Mouse (Mus musculus) left cerebral cortex, postnatal 10 days (tissue): ENCODE results near the gene Pilrb2. TPM values are rescaled to one million over a fixed set of nuclear protein-coding genes. Genes with fewer than 3 reads are reported as not detected.
"Not testable (repeated sequence)": the region's sequence is repeated elsewhere in the genome, so short reads cannot be mapped to it uniquely, and the experiment has no call there.

ENCODE experiments used
- DNase-seq, 2 experiments: peaks; one replicate each; pipeline ENCODE4 v3.0.0; 2021 to 2022; ENCODE audit warnings: low spot score in 2 of 2, mixed read lengths in 1 of 2; ENCODE audit errors: extremely low spot score in 1 of 2
- intact Hi-C: fragments of 180-260 bp; cut with DNase I; formaldehyde crosslinking; loops from one replicate; pipeline ENCODE4 v1.15.1; 2025
- total RNA-seq, 2 experiments: library from RNA; stranded (reverse); gene quantifications; 2 replicates each; pipeline ENCODE4 v1.2.3; 2021

Gene Pilrb2
- total RNA-seq: not detected

DNA sequence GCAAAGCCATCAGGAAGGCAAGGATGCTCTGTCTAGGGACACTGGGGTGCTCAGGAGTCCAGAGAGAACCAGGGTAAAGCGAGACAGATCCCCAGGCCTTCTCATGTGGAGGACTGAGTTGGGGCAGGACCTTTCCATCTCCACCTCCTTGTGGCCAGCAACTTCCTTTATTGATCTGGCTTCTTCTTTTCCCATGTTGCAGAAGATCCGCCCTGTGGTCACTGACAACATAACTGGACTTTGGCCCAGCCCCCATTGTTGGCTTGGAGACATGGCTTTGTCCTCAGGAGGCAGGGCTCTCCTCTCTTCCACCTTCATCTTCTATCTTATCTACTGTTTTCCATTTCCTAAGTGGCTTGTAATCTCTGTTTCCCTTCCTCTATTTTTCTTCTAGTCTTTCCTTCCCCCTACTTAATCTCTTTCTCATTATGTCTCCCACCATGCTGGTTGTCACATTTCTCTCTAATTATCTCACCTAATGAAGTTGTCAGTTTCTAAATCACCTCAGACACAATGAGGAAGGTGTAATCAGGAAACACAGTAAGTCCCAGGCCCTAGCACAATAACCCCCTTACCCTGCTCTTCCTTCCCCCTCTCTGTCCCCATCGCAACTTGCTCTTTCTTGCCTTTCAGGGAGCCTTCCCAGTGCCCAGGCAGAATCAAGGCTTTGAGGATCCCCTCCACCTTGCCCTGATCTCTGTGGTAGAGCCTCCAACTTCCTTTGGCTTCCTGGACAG, at the start of gene Pilrb2:
TSS of gene Pilrb2 (minus strand) at position 172 of the 737 bp plus-strand sequence.
- intact Hi-C loops, DNase-seq: not testable (repeated sequence)

DNA sequence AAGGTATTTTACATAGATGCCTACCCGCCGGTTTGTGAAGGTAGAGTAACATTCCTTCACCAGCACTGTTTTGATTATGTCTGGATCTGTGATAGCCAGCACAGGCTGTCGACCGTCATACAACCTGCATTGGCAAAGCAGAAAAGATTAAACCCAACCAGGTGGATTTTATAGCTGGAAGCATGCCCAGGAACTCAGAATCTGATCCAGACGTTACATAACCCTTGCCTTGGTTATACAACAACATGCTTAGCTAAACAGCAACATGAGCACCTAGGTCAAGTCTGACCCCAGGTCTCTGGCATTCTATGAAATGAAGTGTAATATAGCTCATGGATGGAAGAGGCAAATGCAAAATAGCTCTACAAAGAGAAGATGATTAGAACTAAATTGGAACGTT, 43.9 kb upstream of the Pilrb2 start:
- intact Hi-C loops: no loop called here
- DNase-seq: no peak

- intact Hi-C loops: no loop called here
- DNase-seq: no peak
Measured at GRCm38 (mm10) chr5:137914508-137914907, 42.9 kb upstream of the Pilrb2 start.

DNA sequence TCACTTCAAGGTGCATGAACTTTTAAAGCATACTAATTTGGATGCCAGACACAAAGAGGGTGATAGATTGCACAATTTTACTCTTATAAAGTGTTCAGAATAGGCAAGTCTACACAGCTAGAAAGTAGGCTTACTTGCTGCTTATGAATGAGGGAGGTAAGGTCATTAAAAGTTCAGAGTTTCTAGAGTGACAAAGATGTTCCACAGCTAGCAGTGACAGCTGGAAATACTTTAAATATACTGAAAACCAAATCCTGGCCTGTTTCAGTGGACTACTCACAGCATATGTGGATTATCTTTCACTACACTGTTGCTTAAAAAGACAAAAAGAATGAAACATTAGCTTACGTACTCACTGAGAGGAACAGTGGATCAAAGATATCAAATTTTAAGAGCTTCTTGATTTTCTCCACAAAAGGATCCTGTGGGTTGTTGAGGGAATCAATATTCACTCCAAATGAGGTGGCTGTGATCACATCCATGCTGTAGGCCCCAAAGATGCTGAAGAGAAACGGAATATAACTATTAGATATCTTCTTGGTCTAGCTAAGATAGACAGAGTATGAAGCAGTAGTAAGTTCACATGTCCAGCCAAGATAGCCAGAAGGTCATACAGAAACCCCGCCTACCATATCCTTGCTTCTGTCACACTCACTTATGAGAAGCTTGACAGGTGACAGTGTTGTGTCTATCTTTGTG, 38.1 kb upstream of the Pilrb2 start:
- intact Hi-C loops: no loop called here
- no peak for DNase-seq

DNA sequence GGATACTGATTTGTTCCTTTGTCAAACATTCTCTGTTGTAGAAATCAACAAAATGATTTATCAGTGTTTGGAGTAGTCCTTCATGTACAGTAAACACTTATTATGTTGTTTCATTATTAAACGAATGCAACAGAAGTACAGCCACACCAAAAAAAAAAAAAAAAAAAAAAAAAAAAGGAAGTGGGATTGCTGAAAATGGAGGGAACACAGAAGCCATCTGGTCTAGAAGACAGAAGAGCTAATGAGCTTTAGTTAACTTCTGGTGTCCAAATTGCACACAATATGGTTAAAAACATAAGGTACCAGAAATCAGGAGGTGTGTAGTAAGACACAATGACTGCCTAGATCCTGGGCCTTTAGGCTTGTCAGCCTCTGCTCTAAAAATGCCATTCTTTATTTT, 26.2 kb upstream of the Pilrb2 start:
- intact Hi-C loops: no loop called here

GRCm38 (mm10) chr5:137892954-137893353, 21.3 kb upstream of the Pilrb2 start:
- DNase-seq: no peak
- intact Hi-C loops: no loop called here

More for the DNA sequence above, 26.2 kb upstream of the Pilrb2 start:
- DNase-seq: no peak

DNA sequence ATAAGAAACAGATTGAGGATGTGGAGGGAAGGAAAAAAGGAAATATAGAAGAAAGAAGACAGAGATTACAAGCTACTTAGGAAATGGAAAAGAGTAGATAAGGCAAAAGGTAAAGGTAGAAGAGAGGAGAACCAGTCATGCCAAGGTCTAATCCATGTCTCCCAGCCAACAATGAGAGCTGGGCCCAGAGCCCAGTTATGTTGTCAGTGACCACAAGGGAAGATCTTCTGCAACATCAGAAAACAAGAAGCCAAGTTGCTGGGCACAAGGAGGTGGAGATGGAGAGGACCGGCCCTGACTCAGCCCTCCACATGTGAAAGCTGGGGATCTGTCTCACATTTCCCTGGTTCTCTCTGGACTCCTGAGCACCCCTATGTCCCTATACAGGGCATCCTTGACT, 16.1 kb upstream of the Pilrb2 start:
- no peak for DNase-seq
- intact Hi-C loops: loop anchor here (5.0 to 10.0 kb wide), 3 partner anchors 65 to 267 kb away; partner anchors contain the start of gene Zfp113

GRCm38 (mm10) chr5:137885894-137886293, 14.3 kb upstream of the Pilrb2 start:
- intact Hi-C loops: loop anchor here (5.0 to 10.0 kb wide), 3 partner anchors 66 to 269 kb away; partner anchors contain the start of gene Zfp113
- DNase-seq: peak; percentile 40 to 68

DNA sequence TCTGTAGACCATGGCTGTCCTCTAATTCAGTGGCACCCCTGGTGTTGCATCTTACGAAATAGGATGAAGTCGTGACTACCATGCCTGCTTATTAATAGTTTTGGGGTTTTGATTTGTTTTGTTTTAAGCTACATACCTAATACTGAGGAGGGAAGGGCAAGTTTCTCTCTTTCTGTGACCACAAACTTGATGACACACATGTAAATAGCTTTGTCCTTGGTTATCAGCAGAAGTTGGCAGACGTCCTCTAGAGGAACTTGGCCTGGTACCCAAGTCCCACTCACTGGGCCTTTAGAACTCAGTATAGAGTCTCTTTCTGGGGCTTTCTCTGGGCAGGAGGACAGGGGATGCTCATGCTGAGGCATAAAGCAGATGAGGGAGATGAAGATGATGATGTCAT, 11.7 kb upstream of the Pilrb2 start:
- DNase-seq: no peak
- intact Hi-C loops: loop anchor here (10.0 kb wide), 1 partner anchor 271 kb away; the partner anchor contains the start of gene Zfp113

DNA sequence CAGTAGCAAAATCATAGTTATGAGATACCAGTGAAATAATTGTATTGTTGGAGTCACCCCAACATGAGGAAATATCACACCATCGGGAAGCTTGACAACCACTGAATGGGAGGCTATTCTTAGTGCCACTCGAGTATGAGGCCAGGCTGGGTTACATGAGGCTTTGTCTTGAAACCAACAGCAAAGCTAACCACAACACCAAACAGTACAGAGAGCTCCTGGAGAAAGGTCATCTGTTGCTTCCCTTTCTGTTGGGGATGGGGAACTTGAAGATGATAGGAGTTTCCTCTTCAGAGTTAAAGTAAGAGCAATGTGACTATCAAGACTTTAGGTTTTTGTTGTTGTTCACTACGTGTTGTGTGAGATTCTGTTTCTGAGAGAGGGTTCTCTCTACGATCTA, 11.3 kb upstream of the Pilrb2 start:
- intact Hi-C loops: loop anchor here (10.0 kb wide), 1 partner anchor 272 kb away; the partner anchor contains the start of gene Zfp113
- DNase-seq: no peak

- intact Hi-C loops: loop anchor here (5.0 kb wide), 1 partner anchor 86 kb away; no protein-coding TSS in a partner anchor
- peak in 1 of 2 experiments; percentile 42 for DNase-seq
Measured at GRCm38 (mm10) chr5:137877860-137878259, 6.2 kb upstream of the Pilrb2 start.

DNA sequence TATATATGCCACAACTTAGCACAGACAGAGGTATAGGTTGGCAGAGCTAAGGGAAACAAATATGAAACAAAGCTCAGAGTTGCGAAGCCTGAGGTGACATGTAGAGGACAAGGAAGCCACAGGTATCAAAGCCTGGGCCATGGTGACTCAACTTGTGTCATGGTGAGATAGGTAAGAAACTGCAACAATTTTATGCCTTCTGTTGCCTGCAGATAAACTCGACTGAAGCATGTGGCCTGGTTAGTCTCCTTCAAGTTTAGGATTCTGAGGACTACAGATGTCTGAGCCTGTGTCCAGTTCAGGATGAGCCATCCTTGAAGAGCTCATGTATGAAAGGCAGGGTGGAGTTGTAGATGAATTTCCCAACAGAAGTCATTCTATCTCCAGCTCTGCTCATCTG, 3.4 kb upstream of the Pilrb2 start:
- no peak for DNase-seq
- intact Hi-C loops: loop anchor here (5.0 kb wide), 1 partner anchor 83 kb away; no protein-coding TSS in a partner anchor

DNA sequence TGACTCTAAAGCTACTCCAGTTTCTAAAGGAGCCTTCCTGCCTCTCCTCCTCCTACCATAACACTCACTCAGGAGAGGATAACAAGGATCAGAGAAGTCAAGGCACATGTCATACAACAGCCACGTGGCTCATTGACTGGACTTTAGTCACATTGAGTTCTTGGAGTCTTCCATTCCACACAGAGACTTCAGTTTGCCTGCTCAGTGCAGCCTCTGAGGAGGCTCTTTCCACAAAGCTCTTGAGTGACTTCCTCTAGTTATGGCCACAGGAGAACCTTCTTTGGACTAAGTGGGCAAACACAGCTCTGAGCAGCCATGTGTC, 727 bp upstream of the Pilrb2 start:
- intact Hi-C loops, DNase-seq: not testable (repeated sequence)

DNA sequence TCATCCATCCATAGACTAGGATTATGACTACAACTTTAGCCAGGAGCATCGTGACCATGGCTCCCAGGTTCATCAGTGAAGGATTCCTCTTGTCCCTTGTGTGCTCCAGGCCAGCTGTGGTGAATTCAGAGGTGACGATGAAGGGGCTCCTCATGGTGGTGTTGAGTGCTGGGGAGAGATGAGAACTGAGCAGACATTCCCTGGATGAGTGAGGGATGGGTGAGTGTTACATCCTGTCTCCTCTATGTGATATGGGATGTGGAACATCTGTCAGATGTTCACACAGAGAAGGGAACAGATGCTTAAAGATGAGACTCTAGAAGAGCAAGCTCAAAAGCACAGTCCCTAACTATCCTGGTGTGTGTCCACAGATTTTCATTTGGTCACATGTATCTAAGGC, 3.0 kb downstream of the Pilrb2 start:
- intact Hi-C loops, DNase-seq: not testable (repeated sequence)

DNA sequence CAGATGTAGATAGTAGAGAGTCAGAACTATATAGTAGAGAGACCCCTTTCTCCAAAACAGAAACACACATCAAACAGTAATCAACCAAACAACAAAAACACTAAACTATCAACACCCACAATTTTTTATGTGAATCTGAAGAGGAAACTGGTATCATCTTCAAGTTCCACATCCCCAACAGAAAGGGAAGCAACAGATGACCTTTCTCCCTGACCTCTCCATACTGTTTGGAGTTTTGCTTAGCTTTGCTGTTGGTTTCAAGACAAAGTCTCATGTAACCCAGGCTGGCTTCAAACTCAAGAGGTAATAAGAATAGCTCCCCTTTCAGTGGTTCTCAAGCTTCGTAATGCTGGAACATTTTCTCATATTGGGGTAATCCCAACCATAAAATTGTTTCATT, 7.6 kb downstream of the Pilrb2 start:
- DNase-seq, intact Hi-C loops: not testable (repeated sequence)

GRCm38 (mm10) chr5:137857960-137858710, 13.5 kb downstream of the Pilrb2 start, which contains the start of gene Pilrb1:
TSS of gene Pilrb1 (minus strand) at chr5:137858106.
- intact Hi-C loops, DNase-seq: not testable (repeated sequence)

- DNase-seq, intact Hi-C loops: not testable (repeated sequence)
Measured at GRCm38 (mm10) chr5:137856870-137857269, 14.7 kb downstream of the Pilrb2 start.

DNA sequence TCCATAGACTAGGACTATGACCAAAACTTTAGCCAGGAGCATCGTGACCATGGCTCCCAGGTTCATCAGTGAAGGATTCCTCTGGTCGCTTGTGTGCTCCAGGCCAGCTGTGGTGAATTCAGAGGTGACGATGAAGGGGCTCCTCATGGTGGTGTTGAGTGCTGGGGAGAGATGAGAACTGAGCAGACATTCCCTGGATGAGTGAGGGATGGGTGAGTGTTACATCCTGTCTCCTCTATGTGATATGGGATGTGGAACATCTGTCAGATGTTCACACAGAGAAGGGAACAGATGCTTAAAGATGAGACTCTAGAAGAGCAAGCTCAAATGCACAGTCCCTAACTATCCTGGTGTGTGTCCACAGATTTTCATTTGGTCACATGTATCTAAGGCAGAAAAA, 16.7 kb downstream of the Pilrb2 start:
- intact Hi-C loops, DNase-seq: not testable (repeated sequence)

DNA sequence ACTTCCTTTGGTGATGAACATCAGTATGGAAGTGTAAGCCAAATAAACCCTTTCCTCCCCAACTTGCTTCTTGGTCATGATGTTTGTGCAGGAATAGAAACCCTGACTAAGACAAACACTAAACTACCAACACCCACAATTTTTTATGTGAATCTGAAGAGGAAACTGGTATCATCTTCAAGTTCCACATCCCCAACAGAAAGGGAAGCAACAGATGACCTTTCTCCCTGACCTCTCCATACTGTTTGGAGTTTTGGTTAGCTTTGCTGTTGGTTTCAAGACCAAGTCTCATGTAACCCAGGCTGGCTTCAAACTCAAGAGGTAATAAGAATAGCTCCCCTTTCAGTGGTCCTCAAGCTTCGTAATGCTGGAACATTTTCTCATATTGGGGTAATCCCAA, 21.3 kb downstream of the Pilrb2 start:
- intact Hi-C loops, DNase-seq: not testable (repeated sequence)
